Mouse (Mus musculus) left cerebral cortex, adult 8-10 months (tissue): ENCODE results near the gene Lgmn. TPM values are rescaled to one million over a fixed set of nuclear protein-coding genes. Genes with fewer than 3 reads are reported as not detected.
A peak's percentile ranks its signal among the peaks of the same experiment; 100 is the strongest.

ENCODE experiments used
- DNase-seq, 2 experiments: peaks; one replicate each; pipeline ENCODE4 v3.0.0; 2022; ENCODE audit warnings: low spot score in 2 of 2
- total RNA-seq, 4 experiments: library from RNA; stranded (reverse); gene quantifications; 2 replicates each; pipeline ENCODE4 v1.2.4; 2022

The Lgmn gene
- total RNA-seq, 4 experiments from 2014 or later = 107 to 158 (median 125) TPM

GRCm38 (mm10) chr12:102391982-102392381 is 47.6 kb downstream of the Lgmn start:
- DNase-seq = no peak

- DNase-seq = no peak
These were observed 48.5 kb downstream of the Lgmn start for GRCm38 (mm10) chr12:102391109-102391508.

- no peak for DNase-seq
These were observed 49.6 kb downstream of the Lgmn start for GRCm38 (mm10) chr12:102390042-102390441.

GRCm38 (mm10) chr12:102387219-102387917 is 52.2 kb downstream of the Lgmn start:
- DNase-seq = peak; percentile 70 to 88

- DNase-seq = no peak
These were observed 54.8 kb downstream of the Lgmn start for GRCm38 (mm10) chr12:102384819-102385218.

GRCm38 (mm10) chr12:102383288-102383687 is 56.3 kb downstream of the Lgmn start:
- DNase-seq = no peak

- no peak for DNase-seq
These were observed 57.4 kb downstream of the Lgmn start for GRCm38 (mm10) chr12:102382180-102382579.

- DNase-seq = no peak
These were observed 67.3 kb downstream of the Lgmn start for GRCm38 (mm10) chr12:102372322-102372721.

- DNase-seq = no peak
These were observed 68.6 kb downstream of the Lgmn start for GRCm38 (mm10) chr12:102370931-102371500.

GRCm38 (mm10) chr12:102369488-102370235 is 70.0 kb downstream of the Lgmn start:
- DNase-seq = no peak

- DNase-seq = no peak
These were observed 71.1 kb downstream of the Lgmn start for GRCm38 (mm10) chr12:102368556-102368955.

GRCm38 (mm10) chr12:102368066-102368465 is 71.5 kb downstream of the Lgmn start:
- DNase-seq = no peak

GRCm38 (mm10) chr12:102367075-102367474 is 72.5 kb downstream of the Lgmn start:
- DNase-seq = no peak

- no peak for DNase-seq
These were observed 73.3 kb downstream of the Lgmn start for GRCm38 (mm10) chr12:102366126-102366816.

GRCm38 (mm10) chr12:102365016-102365415 is 74.6 kb downstream of the Lgmn start:
- DNase-seq = no peak

- DNase-seq = no peak
These were observed 78.1 kb downstream of the Lgmn start for GRCm38 (mm10) chr12:102361189-102362161.

- no peak for DNase-seq
These were observed 80.2 kb downstream of the Lgmn start for GRCm38 (mm10) chr12:102359390-102359789.

- DNase-seq = no peak
These were observed 82.8 kb downstream of the Lgmn start for GRCm38 (mm10) chr12:102356781-102357180.

GRCm38 (mm10) chr12:102355784-102356183 is 83.8 kb downstream of the Lgmn start:
- no peak for DNase-seq

GRCm38 (mm10) chr12:102354126-102354984 is 85.3 kb downstream of the Lgmn start:
- DNase-seq = no peak
